Mouse (Mus musculus): Measurements from ENCODE around the gene Prkg1. TPM values are rescaled to one million over a fixed set of nuclear protein-coding genes. Genes with fewer than 3 reads are reported as not detected.

Prkg1 gene
- total and polyA plus RNA-seq, 3 experiments, result not detected

DNA sequence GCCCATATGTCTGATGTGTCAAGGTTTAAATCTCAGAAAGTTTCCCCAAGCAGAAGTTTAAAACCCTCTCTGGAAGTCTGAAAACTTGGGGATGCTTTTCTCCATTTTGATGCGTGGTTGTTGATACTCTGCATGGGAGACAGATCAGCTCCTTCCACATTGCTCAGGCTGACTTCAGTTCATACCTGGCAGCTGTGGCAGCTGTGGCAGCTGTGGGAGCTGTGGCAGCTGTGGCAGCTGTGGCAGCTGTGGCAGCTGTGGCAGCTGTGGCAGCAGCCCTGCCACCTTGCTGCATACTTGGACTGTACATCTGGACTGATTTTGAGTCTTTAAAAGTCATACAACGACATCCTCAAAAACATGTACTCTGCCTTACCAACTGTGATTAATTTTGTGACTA is 509.1 kb downstream of the Prkg1 start:
- TF ChIP-seq JUND (IDR thresholded peaks at IDR 0.05; ENCODE audit: low read depth, low read length) (no peak), RAD21 (IDR thresholded peaks at IDR 0.05; ENCODE audit: low read depth, low read length) (no peak), TCF12 (IDR thresholded peaks at IDR 0.05; ENCODE audit: low read depth, low read length) (no peak), CHD2 (IDR thresholded peaks at IDR 0.05; ENCODE audit: low read length) (no peak), MAX (IDR thresholded peaks at IDR 0.05; ENCODE audit: low read length) (no peak), ELF1 (IDR thresholded peaks at IDR 0.05; ENCODE audit: low read depth, low read length) (no peak), SMC3 (IDR thresholded peaks at IDR 0.05; ENCODE audit: low read depth, low read length) (no peak), ZC3H11A (IDR thresholded peaks at IDR 0.05; ENCODE audit: low read depth, low read length) (no peak), ETS1 (IDR thresholded peaks at IDR 0.05; ENCODE audit: low read depth, low read length) (no peak), UBTF (IDR thresholded peaks at IDR 0.05; ENCODE audit: borderline replicate concordance, insufficient read depth, low read depth, low read length) (no peak), MXI1 (IDR thresholded peaks at IDR 0.05; ENCODE audit: low read depth, low read length) (no peak), ZNF384 (IDR thresholded peaks at IDR 0.05; ENCODE audit: low read depth, low read length) (no peak), MYC (IDR thresholded peaks at IDR 0.05; ENCODE audit: low read depth, low read length) (no peak), POLR2AphosphoS2 (IDR thresholded peaks at IDR 0.05; ENCODE audit: low read length) (no peak), POLR2A (IDR thresholded peaks at IDR 0.05; ENCODE audit: control insufficient read depth in 1 of 2, insufficient read depth in 1 of 2, low read depth in 1 of 2, low read length in 2 of 2, poor library complexity in 1 of 2) (no peak), USF1 (IDR thresholded peaks at IDR 0.05; ENCODE audit: low read depth, low read length) (no peak), GABPA (IDR thresholded peaks at IDR 0.05; ENCODE audit: low read depth, low read length) (no peak)

DNA sequence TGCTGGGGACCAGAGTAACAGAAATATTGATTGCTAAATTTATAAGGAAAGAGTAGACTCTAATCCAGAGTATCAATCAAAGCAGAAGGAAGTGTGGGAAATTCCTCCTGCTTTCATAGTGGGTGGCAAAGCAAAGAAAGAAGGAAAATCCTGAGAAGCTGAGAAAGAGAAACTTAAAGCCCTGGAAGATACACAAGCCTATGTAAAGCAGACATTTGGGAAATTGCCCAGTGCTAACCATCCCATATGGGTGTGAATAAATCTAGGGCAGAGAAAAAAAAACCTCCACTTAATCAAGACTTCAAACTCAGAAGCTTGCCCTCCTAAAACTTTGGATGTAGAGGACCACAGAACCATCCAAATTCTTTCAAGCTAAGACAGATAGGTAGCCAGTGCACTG is 532.4 kb downstream of the Prkg1 start:
- Histone ChIP-seq H3K36me3 (ENCODE audit: control insufficient read depth in 1 of 2, insufficient read depth in 2 of 2, low read length in 2 of 2) (no peaks in the 10 kb centered on the region), H3K4me3 (ENCODE audit: control insufficient read depth in 1 of 2, insufficient read depth in 1 of 2, low read depth in 2 of 2, low read length in 2 of 2) (no peak overlapping the region), H3K4me1 (ENCODE audit: control insufficient read depth in 1 of 2, insufficient read depth in 2 of 2, low read length in 2 of 2) (no peaks in the 10 kb centered on the region), H3K27ac (ENCODE audit: control insufficient read depth, low read depth, low read length) (no peak overlapping the region), H3K9me3 (replicated peaks; ENCODE audit: insufficient read depth, low read length) (no peaks in the 10 kb centered on the region), H3K79me2 (ENCODE audit: control insufficient read depth, insufficient read depth, low read length, poor library complexity) (no peaks in the 10 kb centered on the region), H3K27me3 (ENCODE audit: control insufficient read depth in 1 of 2, insufficient read depth in 2 of 2, low read length in 2 of 2) (no peaks in the 10 kb centered on the region), H3K9ac (ENCODE audit: control insufficient read depth, low read depth, low read length, poor library complexity, severe bottlenecking) (no peak overlapping the region)
- no peak for DNase-seq (ENCODE audit: low read depth, low spot score)
- TF ChIP-seq ZKSCAN1 (IDR thresholded peaks at IDR 0.05; ENCODE audit: low read depth, low read length) (no peak), POLR2AphosphoS5 (IDR thresholded peaks at IDR 0.05; ENCODE audit: borderline replicate concordance, low read depth, low read length) (no peak), TCF12 (IDR thresholded peaks at IDR 0.05; ENCODE audit: low read depth, low read length) (no peak), POLR2A (IDR thresholded peaks at IDR 0.05; ENCODE audit: control insufficient read depth in 1 of 2, insufficient read depth in 1 of 2, low read depth in 1 of 2, low read length in 2 of 2, poor library complexity in 1 of 2) (no peak), KAT2A (conservative IDR thresholded peaks at IDR 0.05; ENCODE audit: low read depth, low read length) (no peak), NELFE (IDR thresholded peaks at IDR 0.05; ENCODE audit: low read depth, low read length) (no peak), ZMIZ1 (IDR thresholded peaks at IDR 0.05; ENCODE audit: low read depth, low read length) (no peak), MAFK (IDR thresholded peaks at IDR 0.05; ENCODE audit: borderline replicate concordance, low read depth, low read length) (no peak), ETS1 (IDR thresholded peaks at IDR 0.05; ENCODE audit: low read depth, low read length) (no peak)

More for the DNA sequence above, 509.1 kb downstream of the Prkg1 start:
- Histone ChIP-seq H3K9ac (ENCODE audit: control insufficient read depth, low read depth, low read length, poor library complexity, severe bottlenecking) (no peak overlapping the region), H3K27ac (ENCODE audit: control insufficient read depth, low read depth, low read length) (no peak overlapping the region), H3K4me1 (ENCODE audit: control insufficient read depth in 1 of 2, insufficient read depth in 2 of 2, low read length in 2 of 2) (no peaks in the 10 kb centered on the region), H3K9me3 (replicated peaks; ENCODE audit: insufficient read depth, low read length) (no peaks in the 10 kb centered on the region), H3K79me2 (ENCODE audit: control insufficient read depth, insufficient read depth, low read length, poor library complexity) (no peaks in the 10 kb centered on the region), H3K36me3 (ENCODE audit: control insufficient read depth in 1 of 2, insufficient read depth in 2 of 2, low read length in 2 of 2) (no peaks in the 10 kb centered on the region), H3K4me3 (ENCODE audit: control insufficient read depth in 1 of 2, insufficient read depth in 1 of 2, low read depth in 2 of 2, low read length in 2 of 2) (no peak overlapping the region), H3K27me3 (ENCODE audit: control insufficient read depth in 1 of 2, insufficient read depth in 2 of 2, low read length in 2 of 2) (no peaks in the 10 kb centered on the region)
- no peak for DNase-seq (ENCODE audit: low read depth, low spot score)

Data from MEL (cell line).